Mouse (Mus musculus): ENCODE data around the gene Erc2. TPM values are rescaled to one million over a fixed set of nuclear protein-coding genes. Genes with fewer than 3 reads are reported as not detected.

Erc2 gene
- total RNA-seq, 2 experiments from 2014 or later = 5.0 to 8.5 TPM

DNA sequence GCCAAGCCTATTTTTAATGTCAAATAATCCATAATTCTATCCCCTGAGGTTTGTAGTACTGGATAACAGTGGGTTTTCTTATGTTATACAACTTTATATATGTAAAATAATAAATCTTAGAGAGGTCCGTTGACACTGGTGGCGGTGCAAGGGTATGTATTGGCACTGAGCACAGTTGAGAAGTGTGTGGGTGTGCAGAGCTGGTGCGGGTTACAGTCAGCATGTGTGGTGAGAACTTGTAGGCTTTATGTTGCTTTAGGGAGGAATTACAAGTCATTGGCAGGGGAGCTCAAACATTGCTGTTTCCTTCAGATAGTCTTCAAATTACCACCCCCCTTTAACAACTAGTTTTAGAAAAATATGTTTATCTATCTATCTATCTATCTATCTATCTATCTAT lies 305.1 kb downstream of the Erc2 start:
- no peak for DNase-seq (ENCODE audit: low spot score in 2 of 2)

DNA sequence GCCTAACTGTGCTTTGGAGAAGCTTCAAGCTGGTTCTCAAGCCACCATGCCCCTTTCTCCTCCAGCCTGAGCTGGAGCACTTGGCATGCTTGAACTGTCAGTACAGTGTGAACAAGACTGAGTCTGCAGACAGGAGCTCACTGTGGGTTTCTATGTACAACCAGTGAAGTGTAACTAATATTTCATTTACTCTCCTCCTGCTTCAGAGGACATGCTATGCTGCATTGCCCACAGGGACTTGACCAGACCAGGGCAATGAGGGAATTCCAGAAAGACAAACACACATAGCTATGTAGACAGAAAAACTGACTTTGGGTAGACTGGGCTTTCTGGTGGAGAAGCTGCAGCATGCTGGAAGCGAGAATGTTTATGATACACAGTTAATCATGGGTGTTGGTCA lies 311.3 kb downstream of the Erc2 start:
- DNase-seq (ENCODE audit: low spot score in 2 of 2) = no peak

DNA sequence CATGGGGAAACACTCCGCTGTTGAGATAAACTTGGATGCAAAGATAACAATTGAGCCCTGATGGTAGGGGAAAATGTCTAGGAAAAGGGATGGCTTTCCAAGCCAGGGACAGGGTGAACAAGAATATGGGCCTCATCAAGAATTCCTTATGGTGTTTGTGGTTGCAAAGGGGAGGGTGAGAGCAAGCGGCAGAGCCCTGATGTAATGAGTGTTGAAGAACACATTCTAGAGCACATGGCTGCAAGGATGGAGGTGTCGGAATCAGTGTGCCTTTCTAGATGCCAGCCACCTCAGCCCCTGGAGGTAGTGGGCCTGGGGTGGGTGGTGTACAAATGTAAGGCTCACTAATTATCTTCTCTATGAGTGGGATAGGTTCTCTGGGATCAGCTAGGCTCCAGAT lies 313.5 kb downstream of the Erc2 start:
- no peak for DNase-seq (ENCODE audit: low spot score in 2 of 2)

DNA sequence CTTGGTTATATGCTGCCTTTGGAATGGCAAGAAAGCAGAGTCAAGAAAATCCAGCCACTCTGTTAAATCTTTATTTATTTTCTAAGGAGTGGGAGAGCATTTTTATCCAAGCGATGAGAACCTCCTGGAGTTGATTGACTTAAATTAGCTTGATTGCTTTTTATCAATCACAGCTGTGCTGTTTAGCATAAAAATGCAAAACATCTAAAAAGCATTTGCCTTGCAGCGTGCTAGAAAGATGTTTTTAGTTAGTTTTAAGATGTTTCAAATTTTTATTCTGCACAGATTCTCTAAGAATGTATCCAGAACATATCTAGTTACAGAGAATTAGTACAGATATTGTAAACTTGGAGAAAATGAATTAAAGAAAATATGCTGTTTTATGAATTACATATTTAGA lies 315.7 kb downstream of the Erc2 start:
- no peak for DNase-seq (ENCODE audit: low spot score in 2 of 2)

DNA sequence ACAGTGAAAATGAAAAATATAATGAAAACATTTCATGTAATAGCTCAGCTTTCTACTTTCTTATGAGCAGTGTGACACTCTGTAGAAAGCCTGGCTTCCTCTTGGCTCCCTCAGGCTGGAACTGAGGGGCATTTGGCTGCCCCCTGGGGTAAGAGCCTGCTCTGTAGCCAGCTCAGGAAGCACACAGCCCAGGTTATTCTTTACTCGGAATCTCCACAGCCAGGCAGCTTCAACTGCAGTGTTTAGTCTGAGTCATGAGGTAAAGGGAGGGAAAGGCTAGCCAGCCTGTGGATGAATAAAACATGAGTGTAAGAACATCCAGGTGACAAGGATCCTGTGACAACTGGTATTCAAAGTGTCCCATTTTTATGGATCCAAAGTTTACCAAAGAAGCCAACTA lies 323.0 kb downstream of the Erc2 start:
- DNase-seq (ENCODE audit: low spot score in 2 of 2) = no peak

DNA sequence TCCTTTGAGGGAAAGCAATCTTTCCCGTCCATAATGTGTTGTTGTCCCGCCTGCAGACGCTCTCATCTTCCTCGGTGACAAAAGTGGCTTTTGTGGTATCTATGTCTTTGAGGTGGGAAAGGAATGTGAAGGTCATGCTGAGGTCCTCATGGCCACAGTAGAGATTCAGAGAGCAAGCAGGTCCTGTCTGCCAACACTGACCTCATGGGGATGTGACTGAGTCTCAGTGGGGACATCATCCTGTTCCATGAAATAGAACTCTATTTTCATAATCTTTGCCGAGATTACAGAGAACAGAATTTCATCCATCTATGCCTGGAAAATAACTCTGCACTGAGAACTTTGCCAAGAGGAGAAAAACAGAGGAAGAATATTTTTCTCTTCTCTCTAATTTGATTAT lies 324.0 kb downstream of the Erc2 start:
- no peak for DNase-seq (ENCODE audit: low spot score in 2 of 2)

DNA sequence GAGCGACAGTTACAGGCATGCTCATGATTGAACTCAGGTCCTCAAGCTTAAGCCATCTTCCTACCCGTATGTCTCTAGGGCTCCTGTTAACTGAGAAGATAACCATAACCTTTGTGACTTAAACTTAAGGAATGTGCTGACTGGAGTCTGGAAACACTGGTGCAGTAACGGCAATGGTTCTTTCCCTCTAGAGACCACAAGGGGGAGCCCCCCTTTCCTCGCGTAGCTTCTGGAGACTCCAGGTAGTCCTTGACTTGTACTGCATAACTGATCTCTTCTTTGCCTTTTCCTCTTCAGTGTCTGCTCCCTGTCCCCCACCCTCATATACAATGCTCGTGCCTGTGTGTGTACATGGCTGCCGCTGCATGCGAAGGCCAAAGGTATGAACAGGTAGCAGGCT lies 326.2 kb downstream of the Erc2 start:
- DNase-seq (ENCODE audit: low spot score in 2 of 2) = no peak

DNA sequence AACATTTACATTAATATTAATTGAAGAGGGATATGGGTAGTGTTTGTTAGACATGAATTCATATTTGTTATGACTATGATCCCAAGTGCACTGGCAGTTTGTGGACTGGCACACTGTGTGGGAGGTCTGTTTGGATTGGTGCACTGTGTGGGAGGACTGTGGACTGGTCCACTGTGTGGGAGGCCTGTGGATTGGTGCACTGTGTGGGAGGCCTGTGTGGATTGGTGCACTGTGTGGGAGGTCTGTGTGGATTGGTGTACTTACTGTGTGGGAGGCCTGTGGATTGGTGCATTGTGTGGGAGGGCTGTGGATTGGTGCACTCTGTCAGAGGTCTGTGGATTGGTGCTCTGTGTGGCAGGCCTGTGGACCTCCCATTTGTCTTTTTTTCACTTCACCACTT lies 331.6 kb downstream of the Erc2 start:
- no peak for DNase-seq (ENCODE audit: low spot score in 2 of 2)

DNA sequence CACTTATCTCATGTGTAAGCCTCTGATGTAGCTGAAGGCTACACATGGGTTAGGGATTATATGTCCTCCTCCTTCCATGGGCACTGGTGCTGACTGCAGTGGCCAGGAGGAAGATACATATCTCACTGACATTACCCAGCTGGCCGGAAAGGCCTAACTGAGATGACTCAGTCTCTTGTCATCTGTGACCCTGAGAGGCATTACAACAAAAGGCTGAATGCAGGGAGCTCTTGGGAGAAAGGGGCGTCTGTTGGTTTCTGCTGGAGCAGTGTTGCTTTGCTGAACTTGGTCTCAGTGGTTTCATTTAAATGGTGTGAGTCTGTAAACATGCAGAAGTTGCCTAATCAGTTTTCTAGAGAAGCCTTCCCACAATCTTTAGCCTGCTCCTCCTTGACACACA lies 334.6 kb downstream of the Erc2 start:
- DNase-seq (ENCODE audit: low spot score in 2 of 2) = peak; percentile 20

DNA sequence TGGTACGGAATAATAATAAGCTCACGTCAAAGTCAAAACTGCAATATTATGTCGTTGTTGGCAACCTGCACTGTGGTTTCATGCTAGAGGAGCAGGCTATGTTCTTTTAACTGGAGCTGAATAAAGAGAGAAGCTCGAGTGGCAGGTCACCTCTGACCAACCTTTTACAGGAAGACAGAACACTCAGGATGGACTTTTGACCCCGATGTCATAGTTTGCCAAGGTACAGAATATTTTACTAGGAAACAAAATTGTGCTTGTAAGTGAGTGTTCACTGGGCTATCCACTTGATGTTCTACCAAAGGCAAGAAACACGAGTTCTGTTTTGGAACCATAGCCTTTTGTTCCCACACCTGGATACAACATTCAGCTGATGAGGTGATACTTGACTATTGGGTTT lies 351.5 kb downstream of the Erc2 start:
- no peak for DNase-seq (ENCODE audit: low spot score in 2 of 2)

DNA sequence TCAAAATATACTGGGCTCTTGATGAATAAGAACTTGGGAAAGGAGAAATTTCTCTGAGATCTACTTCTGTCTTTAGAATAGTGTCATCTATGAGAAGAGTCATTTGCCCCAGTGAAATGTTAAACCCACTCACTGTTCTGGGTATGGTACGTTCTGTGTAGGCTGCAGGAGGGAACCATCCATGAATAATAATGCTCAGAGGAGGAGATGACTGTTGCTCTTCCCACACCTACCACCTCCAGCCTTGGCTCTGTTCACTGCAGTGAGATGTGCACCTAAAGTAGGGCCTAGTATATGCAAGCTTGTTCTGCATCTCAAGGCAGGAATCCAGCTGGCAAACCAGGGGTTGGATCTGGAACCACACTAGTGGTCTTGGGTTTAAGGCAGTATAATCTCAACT lies 353.4 kb downstream of the Erc2 start:
- DNase-seq (ENCODE audit: low spot score in 2 of 2) = no peak

DNA sequence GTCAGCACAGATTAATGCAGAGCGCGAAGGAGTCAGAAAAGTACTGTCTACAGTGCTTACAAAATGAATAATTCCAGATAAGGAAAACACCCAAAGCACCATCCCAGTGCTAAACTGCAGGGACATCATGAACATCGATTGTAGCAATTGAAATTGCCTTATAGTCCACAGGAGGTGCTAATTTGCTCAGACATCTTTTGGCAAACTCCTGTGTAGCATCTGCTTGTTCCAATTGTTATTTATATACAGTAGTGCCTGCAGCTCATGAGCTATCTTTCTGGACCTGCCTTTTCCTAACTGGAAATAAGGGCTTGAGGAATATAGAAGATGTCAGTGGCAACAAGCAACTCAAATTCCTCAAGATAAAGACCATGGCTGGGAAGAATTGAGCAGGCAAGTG lies 362.5 kb downstream of the Erc2 start:
- no peak for DNase-seq (ENCODE audit: low spot score in 2 of 2)

DNA sequence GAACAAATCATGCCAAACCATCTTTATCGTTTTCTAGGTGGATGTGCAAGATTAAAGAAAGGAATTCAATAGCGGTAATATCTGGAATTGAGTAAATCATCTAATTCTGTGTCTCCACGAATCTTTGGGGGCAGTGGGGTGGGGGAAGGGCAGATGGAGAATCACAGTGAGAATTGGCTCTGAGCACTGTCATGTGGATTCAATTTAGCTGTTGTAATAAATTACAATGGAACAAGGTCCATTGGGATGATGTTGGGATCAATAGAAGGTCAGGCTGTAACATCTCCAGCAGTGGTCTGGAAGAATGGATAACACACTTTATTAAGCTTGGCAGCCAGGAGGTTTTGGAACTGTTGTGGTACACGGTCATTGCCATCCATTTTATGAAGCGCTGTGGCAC lies 363.0 kb downstream of the Erc2 start:
- DNase-seq (ENCODE audit: low spot score in 2 of 2) = no peak

DNA sequence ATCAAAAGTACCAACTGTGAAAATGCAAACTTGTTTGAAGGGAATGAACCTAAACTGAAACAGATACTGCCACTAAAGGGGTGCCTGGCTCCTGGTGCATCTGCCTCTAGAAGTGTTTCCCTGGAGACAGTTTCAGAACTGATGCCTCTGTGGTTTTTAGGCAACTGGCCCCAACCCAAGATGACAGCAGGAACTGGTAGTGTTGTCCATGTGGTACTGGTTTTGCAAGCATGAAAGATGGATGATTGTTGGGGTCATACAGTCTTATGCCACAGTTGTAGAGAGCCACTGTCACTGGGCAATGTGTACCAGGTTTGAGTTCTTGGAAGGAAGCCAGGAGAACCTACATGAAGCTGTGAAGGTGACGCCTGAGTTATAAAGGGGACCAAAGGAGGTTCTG lies 365.2 kb downstream of the Erc2 start:
- no peak for DNase-seq (ENCODE audit: low spot score in 2 of 2)

DNA sequence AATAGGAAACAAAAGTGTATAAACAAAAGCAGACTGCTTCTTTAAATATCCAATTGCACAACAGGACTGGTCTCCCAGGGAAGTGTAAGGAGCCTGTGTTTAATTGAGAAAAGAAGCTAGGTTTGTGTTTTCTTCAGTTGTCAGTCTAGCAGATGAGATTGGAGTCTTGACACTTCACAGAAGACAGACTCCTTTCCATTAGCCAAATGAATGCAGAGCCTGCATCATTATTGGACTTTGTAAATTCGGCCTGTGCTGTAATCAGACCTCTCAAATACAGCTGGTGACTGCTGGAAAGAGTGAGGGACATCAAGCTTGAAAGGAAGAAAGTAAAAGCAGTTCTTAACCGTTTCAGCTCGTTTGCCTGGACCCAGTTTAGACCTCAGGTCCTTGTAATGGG lies 376.3 kb downstream of the Erc2 start:
- no peak for DNase-seq (ENCODE audit: low spot score in 2 of 2)

DNA sequence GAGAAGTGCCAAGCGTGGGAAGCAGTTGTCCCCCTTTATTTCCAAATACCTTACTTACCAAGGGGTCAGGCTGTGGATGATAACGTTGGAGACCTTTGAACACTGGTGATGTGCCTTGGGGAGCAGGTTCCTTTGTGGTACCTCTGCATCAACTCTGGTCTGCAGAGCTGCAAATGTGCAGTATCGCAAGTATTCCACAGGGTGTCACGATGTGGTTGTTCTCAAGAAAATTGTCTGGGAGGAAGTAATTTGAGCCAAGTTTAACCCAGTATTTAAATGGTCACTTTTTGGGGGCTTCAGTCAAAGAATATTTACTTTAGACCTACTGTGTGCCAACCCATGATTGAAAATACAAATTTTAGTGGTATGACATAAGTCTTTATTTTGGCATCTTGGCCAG lies 381.8 kb downstream of the Erc2 start:
- no peak for DNase-seq (ENCODE audit: low spot score in 2 of 2)

DNA sequence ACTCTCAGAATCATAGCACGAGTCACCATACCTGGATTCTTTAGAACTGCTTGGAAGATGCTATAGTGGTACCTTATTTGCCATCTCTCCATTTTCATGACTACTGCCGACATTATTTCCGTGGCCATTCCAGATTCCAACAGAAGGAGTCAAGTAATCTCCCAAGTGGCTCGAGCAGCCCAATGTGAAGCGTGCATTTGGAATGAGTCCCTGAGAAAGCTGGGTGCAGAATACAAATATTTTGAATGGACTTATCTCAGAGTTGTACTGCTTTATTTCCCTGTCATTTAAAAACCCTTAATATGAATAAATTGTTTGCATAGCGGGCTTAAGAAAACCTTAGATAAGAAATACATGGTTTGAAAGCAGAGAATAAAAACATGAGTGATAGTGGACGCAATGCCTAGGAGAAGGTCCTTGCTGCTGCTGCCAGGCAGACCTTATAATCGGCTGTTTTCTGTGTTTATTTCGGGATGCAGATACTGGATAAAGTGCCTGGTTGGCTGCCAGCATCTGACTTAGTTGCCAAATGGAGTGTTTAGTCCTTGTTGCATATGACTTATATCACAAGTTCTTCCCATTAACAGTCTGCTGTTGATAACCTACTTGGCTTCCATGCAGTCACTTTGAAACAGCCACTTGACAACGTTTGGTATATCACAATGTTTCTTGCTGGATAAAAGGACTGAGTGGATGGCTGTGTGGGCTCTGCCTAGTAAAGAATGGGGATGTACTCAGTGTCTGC lies 388.5 kb downstream of the Erc2 start:
- DNase-seq (ENCODE audit: low spot score in 2 of 2) = no peak

DNA sequence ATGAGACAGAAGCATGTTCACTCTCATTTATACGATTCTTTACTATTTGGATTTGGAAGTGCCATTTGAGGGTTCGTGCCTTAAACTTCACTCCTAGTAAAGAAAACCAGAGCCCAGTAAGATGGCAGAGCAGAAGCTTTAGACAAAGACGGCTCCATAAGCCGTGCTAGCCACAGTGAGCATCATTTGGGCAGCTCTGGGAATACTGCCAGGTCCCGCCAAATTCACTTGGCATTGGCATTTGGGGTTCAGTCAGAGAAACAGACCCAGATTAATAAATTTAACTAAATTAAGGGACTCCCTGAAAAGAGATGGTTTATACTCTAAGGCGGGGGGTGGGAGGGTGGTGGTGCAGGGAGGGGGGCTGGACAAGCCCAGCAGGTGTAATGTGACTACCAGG lies 401.0 kb downstream of the Erc2 start:
- DNase-seq (ENCODE audit: low spot score in 2 of 2) = no peak

DNA sequence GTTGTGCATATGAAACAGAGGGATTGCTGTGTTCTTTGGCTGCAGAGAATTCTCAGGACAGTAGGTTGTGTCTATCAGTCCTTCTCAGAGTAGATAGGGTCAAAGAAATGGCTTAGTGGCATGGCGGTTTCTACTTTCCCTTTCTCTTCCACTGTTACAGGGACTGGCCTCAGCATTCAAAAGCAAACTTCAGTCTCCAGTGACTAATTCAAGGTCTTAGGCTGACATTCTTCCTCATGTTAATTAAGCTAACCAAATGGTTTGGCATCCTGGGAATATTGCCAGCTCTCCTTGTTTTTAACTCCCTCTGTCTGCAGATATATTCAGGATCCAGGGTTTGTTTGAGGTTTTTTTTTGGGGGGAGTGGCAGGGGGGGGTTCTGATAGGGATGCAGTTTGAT lies 408.6 kb downstream of the Erc2 start:
- no peak for DNase-seq (ENCODE audit: low spot score in 2 of 2)

DNA sequence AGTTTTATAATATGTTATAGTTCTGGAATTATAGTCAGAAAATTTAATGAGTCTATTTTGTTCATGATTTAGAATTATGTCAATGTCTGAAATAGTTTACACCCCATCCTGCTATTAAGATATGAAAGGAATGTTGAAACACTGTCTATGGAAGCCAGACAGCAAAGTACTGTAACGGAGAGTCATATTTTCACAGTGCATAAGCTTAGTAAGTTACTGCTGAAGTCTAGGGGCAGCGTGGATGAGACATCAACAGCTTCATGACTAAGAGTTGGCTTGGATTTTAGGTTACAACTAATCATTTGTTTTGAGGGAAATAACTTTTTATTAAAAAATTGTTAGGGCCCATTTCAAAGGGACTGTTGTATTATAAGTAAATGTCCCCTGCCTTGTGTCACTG lies 412.8 kb downstream of the Erc2 start:
- no peak for DNase-seq (ENCODE audit: low spot score in 2 of 2)

DNA sequence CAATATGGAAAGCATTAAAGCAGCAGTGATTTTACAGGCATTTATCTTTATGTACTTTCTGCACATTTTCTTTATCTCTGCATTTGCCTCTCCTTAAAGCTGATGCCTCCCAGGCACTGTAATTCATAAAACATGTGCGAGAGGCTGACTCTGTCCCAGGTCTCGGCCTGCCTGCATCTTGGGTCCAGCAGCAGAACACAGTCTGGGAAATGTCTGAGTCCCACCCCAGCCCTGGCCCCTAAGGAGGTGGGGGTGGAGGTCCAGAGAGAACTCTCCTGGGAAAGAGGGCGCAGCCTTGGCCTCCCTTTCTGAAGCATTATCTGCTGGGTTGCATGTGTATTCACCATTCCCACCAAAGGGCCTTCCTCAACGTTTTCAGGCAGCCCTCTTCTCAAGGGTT lies 420.9 kb downstream of the Erc2 start:
- no peak for DNase-seq (ENCODE audit: low spot score in 2 of 2)

DNA sequence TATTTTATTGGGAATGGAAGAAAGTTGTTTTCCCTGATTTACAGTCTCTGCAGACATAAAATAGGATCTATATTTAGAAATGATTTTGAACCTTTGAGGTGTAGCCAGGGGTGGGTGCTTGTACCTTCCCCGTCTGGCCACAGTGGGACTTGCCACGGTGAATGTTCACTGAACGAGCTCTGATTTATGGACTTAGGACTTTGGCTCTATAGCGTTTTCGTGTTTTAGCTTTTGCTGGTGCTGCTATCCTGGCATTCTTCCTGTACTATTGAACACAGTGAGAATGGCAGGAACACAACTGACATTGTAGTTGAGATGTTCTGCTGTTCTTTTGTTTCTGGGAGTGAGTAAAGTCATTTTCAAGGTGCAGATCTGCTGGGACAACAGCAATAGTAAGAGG lies 429.4 kb downstream of the Erc2 start:
- no peak for DNase-seq (ENCODE audit: low spot score in 2 of 2)

DNA sequence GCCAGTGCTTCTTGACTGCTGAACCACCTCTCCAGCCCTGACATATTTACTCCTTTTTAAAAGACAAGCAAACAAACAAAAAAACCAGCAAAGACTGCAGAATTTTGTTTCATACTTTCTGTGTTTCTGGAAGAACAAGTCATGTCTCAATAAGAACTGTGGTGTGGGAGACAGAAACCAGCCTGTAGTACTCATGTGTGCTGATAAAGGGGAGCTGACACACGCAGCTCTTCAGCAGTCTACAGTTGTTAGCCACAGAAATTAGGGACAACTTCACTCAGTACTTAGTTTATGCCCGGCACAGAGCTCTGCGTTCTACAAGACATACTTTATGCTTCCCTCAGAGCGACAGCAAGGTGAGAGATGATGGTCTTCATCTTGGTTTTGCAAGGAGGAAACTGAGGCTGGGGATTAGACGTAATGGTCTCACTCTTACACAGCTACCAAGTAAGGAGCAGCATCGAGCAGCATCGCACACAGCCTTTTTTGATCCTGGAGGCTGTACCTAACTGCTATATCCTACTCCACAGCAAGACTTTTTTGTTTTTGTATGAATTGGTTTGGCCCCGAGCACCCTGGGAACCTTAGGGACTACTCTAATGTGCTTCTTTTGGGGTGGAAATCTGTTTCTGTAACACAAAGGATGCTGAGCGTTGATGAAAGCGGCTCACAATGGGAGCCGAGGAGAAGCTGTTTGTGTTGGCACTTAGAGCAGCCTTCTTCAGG lies 435.1 kb downstream of the Erc2 start:
- DNase-seq (ENCODE audit: low spot score in 2 of 2) = no peak

Data from adrenal gland, adult 18-20 months (tissue).